Mouse (Mus musculus): ENCODE results near the gene Ddx49. TPM values are rescaled to one million over a fixed set of nuclear protein-coding genes. Genes with fewer than 3 reads are reported as not detected.

Ddx49 gene
- polyA plus RNA-seq, 1 experiment = 49.4 TPM

GRCm38 (mm10) chr8:70343696-70344095, 41.4 kb upstream of the Ddx49 start:
- Histone ChIP-seq H3K36me3 (ENCODE audit: control insufficient read depth, insufficient read depth, low read length) (peaks cover 49% of the 10 kb centered on the region), H3K4me3 (ENCODE audit: low read depth, low read length) (no peak overlapping the region), H3K27ac (ENCODE audit: insufficient read depth, low read depth, low read length) (no peak overlapping the region), H3K27me3 (ENCODE audit: control insufficient read depth, insufficient read depth, low read length) (no peaks in the 10 kb centered on the region), H3K4me1 (ENCODE audit: control insufficient read depth, insufficient read depth, insufficient read length, low read length) (peaks cover 15% of the 10 kb centered on the region)
- TF ChIP-seq POLR2A (IDR thresholded peaks at IDR 0.05; ENCODE audit: low read depth, low read length) (no peak), CTCF (IDR thresholded peaks at IDR 0.05; ENCODE audit: extremely low read depth, insufficient read length, insufficient replicate concordance, low read depth, low read length) (peak; percentile 51; the same call in 1 of the 2 replicates)
- 58% methylated on average over 6 of the region's 6 CpGs for WGBS

DNA sequence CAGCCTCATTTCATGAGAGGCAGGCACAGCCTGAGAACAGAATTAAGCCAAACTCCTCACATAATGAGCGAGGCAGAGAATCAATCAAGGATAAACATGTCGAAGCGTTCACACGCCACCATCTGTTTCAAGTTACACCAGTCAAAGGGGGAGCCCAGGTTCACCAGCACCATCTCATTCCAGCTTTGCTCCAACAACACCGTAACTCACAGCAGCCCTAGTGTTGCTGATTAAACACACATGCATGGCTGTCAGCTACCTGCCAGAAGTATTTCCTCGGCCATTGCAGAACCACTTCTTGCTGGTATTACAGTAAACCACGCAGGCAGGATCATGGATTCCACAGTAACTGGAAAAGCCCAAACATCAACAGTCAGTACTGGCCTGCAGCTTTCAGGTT, 40.8 kb upstream of the Ddx49 start:
- H3K4me1 ChIP-seq (ENCODE audit: control insufficient read depth, insufficient read depth, insufficient read length, low read length) = peaks cover 9% of the 10 kb centered on the region; the same call in 1 of the 2 replicates
- no peak overlapping the region for H3K4me3 ChIP-seq (ENCODE audit: low read depth, low read length)
- TF ChIP-seq CTCF (IDR thresholded peaks at IDR 0.05; ENCODE audit: extremely low read depth, insufficient read length, insufficient replicate concordance, low read depth, low read length) (no peak), POLR2A (IDR thresholded peaks at IDR 0.05; ENCODE audit: low read depth, low read length) (no peak)
- H3K27me3 ChIP-seq (ENCODE audit: control insufficient read depth, insufficient read depth, low read length) = no peaks in the 10 kb centered on the region
- peaks cover 55% of the 10 kb centered on the region for H3K36me3 ChIP-seq (ENCODE audit: control insufficient read depth, insufficient read depth, low read length)
- H3K27ac ChIP-seq (ENCODE audit: insufficient read depth, low read depth, low read length) = no peak overlapping the region
- 91% methylated on average over 7 of the region's 7 CpGs for WGBS

DNA sequence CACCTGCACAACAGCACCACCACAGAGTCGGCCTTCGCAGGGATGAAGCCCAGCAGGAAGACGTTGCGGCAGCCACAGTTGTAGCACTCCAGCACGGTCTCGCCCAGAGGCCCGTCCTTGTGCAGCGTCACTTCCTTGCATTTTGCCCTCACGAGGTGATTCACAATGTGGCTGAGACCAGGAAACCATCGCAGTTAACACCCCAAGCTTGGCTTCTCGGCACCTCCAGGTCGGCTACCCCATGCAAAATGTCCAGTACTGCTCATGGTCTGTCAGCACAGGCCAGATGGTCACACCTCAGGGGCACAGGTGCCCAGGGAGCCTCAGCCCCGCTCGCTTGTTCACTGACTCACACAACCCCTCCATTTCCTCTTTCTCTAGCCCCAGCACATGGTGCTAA, 39.7 kb upstream of the Ddx49 start:
- TF ChIP-seq CTCF (IDR thresholded peaks at IDR 0.05; ENCODE audit: extremely low read depth, insufficient read length, insufficient replicate concordance, low read depth, low read length) (no peak), POLR2A (IDR thresholded peaks at IDR 0.05; ENCODE audit: low read depth, low read length) (no peak)
- WGBS = 82% methylated on average over 14 of the region's 14 CpGs
- no peaks in the 10 kb centered on the region for H3K27me3 ChIP-seq (ENCODE audit: control insufficient read depth, insufficient read depth, low read length)
- H3K27ac ChIP-seq (ENCODE audit: insufficient read depth, low read depth, low read length) = no peak overlapping the region
- no peaks in the 10 kb centered on the region for H3K4me1 ChIP-seq (ENCODE audit: control insufficient read depth, insufficient read depth, insufficient read length, low read length)
- H3K4me3 ChIP-seq (ENCODE audit: low read depth, low read length) = no peak overlapping the region
- H3K36me3 ChIP-seq (ENCODE audit: control insufficient read depth, insufficient read depth, low read length) = peaks cover 65% of the 10 kb centered on the region

DNA sequence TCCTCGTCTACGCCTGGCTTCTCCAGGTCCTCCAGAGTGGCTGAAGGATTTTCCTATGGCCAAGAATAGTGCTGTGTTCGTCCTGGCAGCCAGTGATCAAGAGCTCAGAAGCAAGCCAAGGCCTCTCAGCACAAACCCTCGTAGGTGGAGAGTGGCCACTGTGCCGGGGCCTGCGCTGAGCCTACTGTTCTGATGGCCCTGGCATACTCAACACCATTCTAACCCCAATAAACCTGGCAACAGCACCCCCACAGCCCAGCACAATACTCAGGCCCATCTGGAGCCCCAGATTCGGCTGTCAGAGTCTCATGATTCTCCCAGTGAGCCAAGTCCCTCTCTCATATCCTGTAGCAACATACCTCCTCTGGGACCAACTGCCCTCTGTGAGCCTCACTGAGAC, 38.4 kb upstream of the Ddx49 start:
- H3K27ac ChIP-seq (ENCODE audit: insufficient read depth, low read depth, low read length) = no peak overlapping the region
- H3K4me3 ChIP-seq (ENCODE audit: low read depth, low read length) = no peak overlapping the region
- H3K4me1 ChIP-seq (ENCODE audit: control insufficient read depth, insufficient read depth, insufficient read length, low read length) = no peaks in the 10 kb centered on the region
- TF ChIP-seq CTCF (IDR thresholded peaks at IDR 0.05; ENCODE audit: extremely low read depth, insufficient read length, insufficient replicate concordance, low read depth, low read length) (no peak), POLR2A (IDR thresholded peaks at IDR 0.05; ENCODE audit: low read depth, low read length) (no peak)
- no peaks in the 10 kb centered on the region for H3K27me3 ChIP-seq (ENCODE audit: control insufficient read depth, insufficient read depth, low read length)
- peaks cover 78% of the 10 kb centered on the region for H3K36me3 ChIP-seq (ENCODE audit: control insufficient read depth, insufficient read depth, low read length)
- WGBS = 87% methylated on average over 7 of the region's 7 CpGs

GRCm38 (mm10) chr8:70338931-70339330, 36.6 kb upstream of the Ddx49 start:
- 85% methylated on average over 7 of the region's 7 CpGs for WGBS
- H3K4me3 ChIP-seq (ENCODE audit: low read depth, low read length) = no peak overlapping the region
- no peaks in the 10 kb centered on the region for H3K4me1 ChIP-seq (ENCODE audit: control insufficient read depth, insufficient read depth, insufficient read length, low read length)
- H3K36me3 ChIP-seq (ENCODE audit: control insufficient read depth, insufficient read depth, low read length) = peaks cover 92% of the 10 kb centered on the region
- no peaks in the 10 kb centered on the region for H3K27me3 ChIP-seq (ENCODE audit: control insufficient read depth, insufficient read depth, low read length)
- H3K27ac ChIP-seq (ENCODE audit: insufficient read depth, low read depth, low read length) = no peak overlapping the region
- TF ChIP-seq CTCF (IDR thresholded peaks at IDR 0.05; ENCODE audit: extremely low read depth, insufficient read length, insufficient replicate concordance, low read depth, low read length) (no peak), POLR2A (IDR thresholded peaks at IDR 0.05; ENCODE audit: low read depth, low read length) (no peak)

- peaks cover 70% of the 10 kb centered on the region for H3K36me3 ChIP-seq (ENCODE audit: control insufficient read depth, insufficient read depth, low read length)
- H3K27me3 ChIP-seq (ENCODE audit: control insufficient read depth, insufficient read depth, low read length) = no peaks in the 10 kb centered on the region
- H3K4me3 ChIP-seq (ENCODE audit: low read depth, low read length) = no peak overlapping the region
- TF ChIP-seq CTCF (IDR thresholded peaks at IDR 0.05; ENCODE audit: extremely low read depth, insufficient read length, insufficient replicate concordance, low read depth, low read length) (no peak), POLR2A (IDR thresholded peaks at IDR 0.05; ENCODE audit: low read depth, low read length) (no peak)
- no peak overlapping the region for H3K27ac ChIP-seq (ENCODE audit: insufficient read depth, low read depth, low read length)
- WGBS = 96% methylated on average over 6 of the region's 6 CpGs
- H3K4me1 ChIP-seq (ENCODE audit: control insufficient read depth, insufficient read depth, insufficient read length, low read length) = no peaks in the 10 kb centered on the region
Measured at GRCm38 (mm10) chr8:70332878-70333202, 30.6 kb upstream of the Ddx49 start.

- 71% methylated on average over 40 of the region's 41 CpGs for WGBS
- Histone ChIP-seq H3K4me1 (ENCODE audit: control insufficient read depth, insufficient read depth, insufficient read length, low read length) (no peaks in the 10 kb centered on the region), H3K4me3 (ENCODE audit: low read depth, low read length) (no peak overlapping the region), H3K27me3 (ENCODE audit: control insufficient read depth, insufficient read depth, low read length) (no peaks in the 10 kb centered on the region), H3K27ac (ENCODE audit: insufficient read depth, low read depth, low read length) (no peak overlapping the region), H3K36me3 (ENCODE audit: control insufficient read depth, insufficient read depth, low read length) (peaks cover 64% of the 10 kb centered on the region)
- peak; percentile 56 for TF ChIP-seq CTCF (IDR thresholded peaks at IDR 0.05; ENCODE audit: extremely low read depth, insufficient read length, insufficient replicate concordance, low read depth, low read length)
- TF ChIP-seq POLR2A (IDR thresholded peaks at IDR 0.05; ENCODE audit: low read depth, low read length) = no peak
Measured at GRCm38 (mm10) chr8:70332070-70332877, 30.0 kb upstream of the Ddx49 start.
